Mouse (Mus musculus): Measurements from ENCODE around the gene Ccnq. TPM values are rescaled to one million over a fixed set of nuclear protein-coding genes. Genes with fewer than 3 reads are reported as not detected.

The Ccnq gene
- 37.7 and 42.1 TPM in 2 replicates for polyA plus RNA-seq (2012; rRNA removed)

DNA sequence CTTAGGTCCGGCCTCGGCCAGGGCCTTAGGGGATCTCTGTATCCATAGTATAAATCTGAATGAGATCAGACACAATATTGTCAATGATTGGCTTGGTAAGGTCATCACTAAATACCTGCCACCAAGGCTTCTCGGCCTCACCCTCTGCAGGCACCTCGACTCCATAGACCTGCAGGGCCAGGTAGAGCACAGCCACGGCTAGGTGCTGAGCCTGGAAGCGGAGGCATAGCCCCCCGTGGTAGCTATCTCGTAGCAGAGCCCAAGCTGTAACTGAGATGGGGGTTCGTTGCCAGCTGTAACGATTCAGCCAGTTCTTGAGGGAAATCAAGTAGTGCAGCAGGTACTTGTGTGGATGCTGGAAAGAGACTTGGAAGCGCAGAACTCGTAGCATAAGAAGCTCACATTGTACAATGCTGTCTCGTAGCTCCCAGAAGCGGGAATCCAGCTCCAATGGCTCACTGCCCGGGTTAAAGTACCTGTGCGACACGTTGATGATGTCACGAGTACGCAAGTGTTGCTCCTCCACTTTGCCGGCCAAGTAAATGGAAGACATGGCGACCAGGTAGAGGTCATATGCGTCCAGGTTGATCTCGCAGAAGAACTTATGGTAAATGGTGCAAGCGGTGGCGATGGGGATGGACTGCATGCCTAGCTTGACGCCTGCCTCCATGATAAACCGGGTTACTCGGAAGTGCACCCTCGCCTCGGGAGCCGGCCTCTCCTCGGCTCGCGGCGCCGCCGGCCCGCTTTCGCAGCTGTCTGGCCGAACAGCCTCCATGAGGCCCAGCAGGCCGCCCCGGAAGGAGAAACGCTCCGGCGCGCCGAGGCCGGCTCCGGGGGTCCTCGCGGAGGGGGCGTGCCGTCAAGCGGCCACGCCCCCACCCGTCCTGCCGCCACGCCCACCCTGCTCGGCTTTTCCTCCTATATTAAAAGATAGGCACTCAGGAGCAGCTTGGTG lies at the start of gene Ccnq:
Gene Ccnq (minus strand): TSS at position 845 of the 958 bp plus-strand sequence.

Other genes with a start within 250 kb of the Ccnq start
- gene Sebox, start 248.3 kb downstream of the Ccnq start, polyA plus RNA-seq (2012; rRNA removed): 0.23 and 0.37 TPM in 2 replicates
- 70.0 and 74.8 TPM in 2 replicates for gene Tmem199, start 239.6 kb downstream of the Ccnq start, polyA plus RNA-seq (2012; rRNA removed)
- 113 and 120 TPM in 2 replicates for gene Poldip2, start 239.5 kb downstream of the Ccnq start, polyA plus RNA-seq (2012; rRNA removed)
- gene Tnfaip1, start 215.4 kb downstream of the Ccnq start, polyA plus RNA-seq (2012; rRNA removed): 51.0 and 52.7 TPM in 2 replicates
- gene Ift20, start 215.4 kb downstream of the Ccnq start, polyA plus RNA-seq (2012; rRNA removed): 84.4 and 94.8 TPM in 2 replicates
- 20.2 and 23.6 TPM in 2 replicates for gene Tmem97, start 201.0 kb downstream of the Ccnq start, polyA plus RNA-seq (2012; rRNA removed)
- gene Nlk, start 54.4 kb downstream of the Ccnq start, polyA plus RNA-seq (2012; rRNA removed): 33.9 and 41.3 TPM in 2 replicates
- 15.0 and 15.7 TPM in 2 replicates for gene Lyrm9, start 74.9 kb upstream of the Ccnq start, polyA plus RNA-seq (2012; rRNA removed)
- 1.0 and 1.8 TPM in 2 replicates for gene Nos2, start 169.1 kb upstream of the Ccnq start, polyA plus RNA-seq (2012; rRNA removed)
- gene Lgals9, start 233.2 kb upstream of the Ccnq start, polyA plus RNA-seq (2012; rRNA removed): 13.7 and 19.5 TPM in 2 replicates

Measured in central nervous system, embryonic 14 days (tissue).